Mouse (Mus musculus): Measurements from ENCODE around the gene Fli1.

GRCm38 (mm10) chr9:32489794-32490358, 52.8 kb downstream of the Fli1 start:
- TF ChIP-seq EP300 (IDR thresholded peaks at IDR 0.05; ENCODE audit: low read depth), result no peak
- TF ChIP-seq CTCF (IDR thresholded peaks at IDR 0.05; ENCODE audit: low read depth), result no peak

Measured in liver, embryonic 14.5 days (tissue).